Mouse (Mus musculus): Measurements from ENCODE around the gene Mllt10. TPM values are rescaled to one million over a fixed set of nuclear protein-coding genes. Genes with fewer than 3 reads are reported as not detected.

Gene Mllt10
- polyA plus RNA-seq, 1 experiment from 2014 or later, result 36.4 TPM

DNA sequence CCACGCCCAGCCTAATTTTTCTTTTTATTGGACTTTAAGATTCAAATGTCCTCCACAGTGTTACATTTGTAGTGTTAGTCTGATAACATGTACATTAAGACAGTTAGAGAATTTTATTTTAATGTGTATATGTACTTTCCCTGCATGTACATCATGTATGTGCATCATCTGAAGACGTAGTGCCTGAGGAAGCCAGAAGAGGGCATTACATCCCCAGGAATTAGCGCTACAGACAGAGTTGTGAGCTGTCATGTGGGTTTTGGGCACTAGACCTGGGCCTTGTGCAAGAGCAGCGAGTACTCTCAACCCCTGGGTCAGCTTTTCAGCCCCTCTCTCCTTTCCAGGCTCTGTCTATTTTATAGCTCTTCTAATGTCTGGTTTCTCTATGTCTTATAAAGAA lies 147.9 kb downstream of the Mllt10 start:
- 92% methylated on average over 4 of the region's 4 CpGs for WGBS (ENCODE audit: insufficient replicate concordance)
- no peak overlapping the region for H3K4me3 ChIP-seq (ENCODE audit: low read depth, low read length)
- no peak overlapping the region for H3K27ac ChIP-seq (ENCODE audit: low read depth, low read length)
- no peak overlapping the region for H3K9ac ChIP-seq (ENCODE audit: low read depth, low read length)
- ATAC-seq (replicated peaks; ENCODE audit: insufficient number of reproducible peaks, low FRiP score, low TSS enrichment), result no peak
- H3K27me3 ChIP-seq (ENCODE audit: control insufficient read depth, insufficient read depth, low read length), result no peaks in the 10 kb centered on the region
- no peaks in the 10 kb centered on the region for H3K4me1 ChIP-seq (ENCODE audit: control insufficient read depth, insufficient read depth, low read length)
- peaks cover 21% of the 10 kb centered on the region for H3K36me3 ChIP-seq (ENCODE audit: control insufficient read depth, insufficient read depth, low read length)
- no peak overlapping the region for H3K4me2 ChIP-seq
- no peaks in the 10 kb centered on the region for H3K9me3 ChIP-seq (replicated peaks; ENCODE audit: control insufficient read depth, low read length)

DNA sequence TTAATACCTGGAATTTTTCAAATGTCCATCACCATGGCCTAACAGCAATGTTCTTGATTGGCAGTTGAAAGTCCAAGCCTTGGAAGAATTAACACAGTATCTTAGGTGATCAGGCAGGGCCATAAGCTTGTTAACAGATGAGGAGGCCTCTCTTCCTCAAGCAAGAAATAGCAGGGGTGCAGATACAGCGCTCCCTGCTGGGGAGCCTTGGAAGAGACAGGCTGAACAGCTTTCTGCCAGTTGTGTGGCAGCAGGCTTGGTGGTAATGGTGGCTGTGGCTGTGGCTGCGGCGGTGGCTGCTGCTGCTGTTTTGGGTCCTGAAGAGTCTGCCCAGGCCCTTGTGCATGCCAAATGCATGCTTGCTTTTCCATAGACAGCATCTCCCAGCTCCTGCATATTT lies 150.1 kb downstream of the Mllt10 start:
- Histone ChIP-seq H3K9me3 (replicated peaks; ENCODE audit: control insufficient read depth, low read length) (no peaks in the 10 kb centered on the region), H3K9ac (ENCODE audit: low read depth, low read length) (no peak overlapping the region), H3K27me3 (ENCODE audit: control insufficient read depth, insufficient read depth, low read length) (no peaks in the 10 kb centered on the region), H3K27ac (ENCODE audit: low read depth, low read length) (no peak overlapping the region), H3K4me3 (ENCODE audit: low read depth, low read length) (no peak overlapping the region), H3K4me1 (ENCODE audit: control insufficient read depth, insufficient read depth, low read length) (no peaks in the 10 kb centered on the region), H3K4me2 (no peak overlapping the region), H3K36me3 (ENCODE audit: control insufficient read depth, insufficient read depth, low read length) (peaks cover 19% of the 10 kb centered on the region)
- no peak for ATAC-seq (replicated peaks; ENCODE audit: insufficient number of reproducible peaks, low FRiP score, low TSS enrichment)
- WGBS (ENCODE audit: insufficient replicate concordance), result 72% methylated on average over 3 of the region's 3 CpGs

DNA sequence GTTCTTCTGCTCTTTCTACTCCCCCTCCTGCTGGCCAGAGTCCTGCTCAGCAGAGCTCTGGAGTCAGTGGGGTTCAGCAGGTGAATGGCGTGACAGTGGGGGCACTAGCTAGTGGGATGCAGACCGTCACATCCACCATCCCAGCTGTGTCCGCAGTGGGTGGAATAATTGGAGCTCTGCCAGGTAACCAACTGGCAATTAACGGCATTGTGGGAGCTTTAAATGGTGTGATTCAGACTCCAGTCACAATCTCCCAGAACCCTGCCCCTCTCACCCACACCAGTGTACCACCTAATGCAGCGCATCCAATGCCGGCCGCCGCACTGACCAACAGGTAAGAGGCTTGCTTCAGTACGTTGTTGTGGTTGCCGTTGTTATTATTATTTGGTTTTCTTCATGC lies 151.8 kb downstream of the Mllt10 start:
- peaks cover 19% of the 10 kb centered on the region for H3K36me3 ChIP-seq (ENCODE audit: control insufficient read depth, insufficient read depth, low read length)

DNA sequence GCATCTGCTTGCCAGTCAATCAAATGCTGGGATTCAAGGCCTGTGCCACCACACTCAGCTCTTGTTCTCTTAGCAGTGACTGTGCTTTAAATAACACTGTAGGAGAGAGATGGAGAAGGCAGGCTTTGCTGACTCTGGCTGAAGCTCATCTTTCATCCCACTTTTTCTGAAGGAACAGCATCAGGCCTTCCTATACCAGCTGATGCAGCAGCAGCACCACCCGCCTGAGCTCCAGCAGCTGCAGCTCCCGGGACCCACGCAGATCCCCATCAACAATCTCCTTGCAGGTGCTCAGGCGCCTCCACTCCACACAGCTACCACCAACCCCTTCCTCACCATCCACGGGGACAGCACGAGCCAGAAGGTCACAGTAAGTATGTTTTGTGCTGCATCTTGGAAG lies 153.5 kb downstream of the Mllt10 start:
- H3K9ac ChIP-seq (ENCODE audit: low read depth, low read length), result no peak overlapping the region
- no peak overlapping the region for H3K4me3 ChIP-seq (ENCODE audit: low read depth, low read length)
- H3K27me3 ChIP-seq (ENCODE audit: control insufficient read depth, insufficient read depth, low read length), result no peaks in the 10 kb centered on the region
- no peak for ATAC-seq (replicated peaks; ENCODE audit: insufficient number of reproducible peaks, low FRiP score, low TSS enrichment)
- no peaks in the 10 kb centered on the region for H3K4me1 ChIP-seq (ENCODE audit: control insufficient read depth, insufficient read depth, low read length)
- H3K9me3 ChIP-seq (replicated peaks; ENCODE audit: control insufficient read depth, low read length), result no peaks in the 10 kb centered on the region
- H3K4me2 ChIP-seq, result no peak overlapping the region
- WGBS (ENCODE audit: insufficient replicate concordance), result 85% methylated on average over 6 of the region's 6 CpGs
- H3K36me3 ChIP-seq (ENCODE audit: control insufficient read depth, insufficient read depth, low read length), result peaks cover 24% of the 10 kb centered on the region
- H3K27ac ChIP-seq (ENCODE audit: low read depth, low read length), result no peak overlapping the region

More for the DNA sequence above, 151.8 kb downstream of the Mllt10 start:
- Histone ChIP-seq H3K9ac (ENCODE audit: low read depth, low read length) (no peak overlapping the region), H3K4me2 (no peak overlapping the region), H3K27ac (ENCODE audit: low read depth, low read length) (no peak overlapping the region), H3K9me3 (replicated peaks; ENCODE audit: control insufficient read depth, low read length) (no peaks in the 10 kb centered on the region), H3K4me3 (ENCODE audit: low read depth, low read length) (no peak overlapping the region), H3K27me3 (ENCODE audit: control insufficient read depth, insufficient read depth, low read length) (no peaks in the 10 kb centered on the region), H3K4me1 (ENCODE audit: control insufficient read depth, insufficient read depth, low read length) (no peaks in the 10 kb centered on the region)
- 89% methylated on average over 10 of the region's 10 CpGs for WGBS (ENCODE audit: insufficient replicate concordance)
- ATAC-seq (replicated peaks; ENCODE audit: insufficient number of reproducible peaks, low FRiP score, low TSS enrichment), result no peak

DNA sequence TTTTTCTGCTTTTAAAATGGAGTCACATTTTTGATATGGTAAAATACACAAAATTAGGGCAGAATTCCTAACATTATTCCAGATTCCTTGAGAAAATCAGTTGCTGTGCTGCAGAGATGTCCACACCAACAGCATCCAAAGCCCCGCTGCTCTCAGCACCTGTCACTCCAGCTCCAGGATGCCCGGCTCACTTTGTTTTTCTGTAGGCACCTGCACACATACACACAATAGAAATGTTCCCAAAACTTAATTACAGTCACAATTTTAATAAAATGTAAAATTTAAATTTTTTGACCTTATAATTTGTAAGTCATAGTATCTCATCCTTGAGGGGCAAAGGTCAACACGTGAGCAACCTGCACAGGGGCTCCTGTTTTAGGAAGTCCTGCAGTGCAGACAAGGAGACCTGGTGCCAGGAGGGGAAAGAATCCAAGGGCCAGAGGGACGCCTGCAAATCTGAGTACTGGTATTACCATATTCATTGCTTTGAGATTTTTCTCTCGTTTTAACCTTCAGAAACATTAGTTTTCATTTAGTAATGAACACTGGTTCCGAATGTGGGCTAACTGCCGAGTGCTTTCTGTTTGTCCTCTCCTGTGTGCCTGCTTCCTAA lies 154.3 kb downstream of the Mllt10 start:
- H3K27ac ChIP-seq (ENCODE audit: low read depth, low read length), result no peak overlapping the region
- no peak overlapping the region for H3K4me3 ChIP-seq (ENCODE audit: low read depth, low read length)
- no peak overlapping the region for H3K4me2 ChIP-seq
- peaks cover 24% of the 10 kb centered on the region for H3K36me3 ChIP-seq (ENCODE audit: control insufficient read depth, insufficient read depth, low read length)
- no peak for ATAC-seq (replicated peaks; ENCODE audit: insufficient number of reproducible peaks, low FRiP score, low TSS enrichment)
- H3K27me3 ChIP-seq (ENCODE audit: control insufficient read depth, insufficient read depth, low read length), result no peaks in the 10 kb centered on the region
- no peaks in the 10 kb centered on the region for H3K9me3 ChIP-seq (replicated peaks; ENCODE audit: control insufficient read depth, low read length)
- WGBS (ENCODE audit: insufficient replicate concordance), result 90% methylated on average over 7 of the region's 7 CpGs
- no peak overlapping the region for H3K9ac ChIP-seq (ENCODE audit: low read depth, low read length)
- no peaks in the 10 kb centered on the region for H3K4me1 ChIP-seq (ENCODE audit: control insufficient read depth, insufficient read depth, low read length)

DNA sequence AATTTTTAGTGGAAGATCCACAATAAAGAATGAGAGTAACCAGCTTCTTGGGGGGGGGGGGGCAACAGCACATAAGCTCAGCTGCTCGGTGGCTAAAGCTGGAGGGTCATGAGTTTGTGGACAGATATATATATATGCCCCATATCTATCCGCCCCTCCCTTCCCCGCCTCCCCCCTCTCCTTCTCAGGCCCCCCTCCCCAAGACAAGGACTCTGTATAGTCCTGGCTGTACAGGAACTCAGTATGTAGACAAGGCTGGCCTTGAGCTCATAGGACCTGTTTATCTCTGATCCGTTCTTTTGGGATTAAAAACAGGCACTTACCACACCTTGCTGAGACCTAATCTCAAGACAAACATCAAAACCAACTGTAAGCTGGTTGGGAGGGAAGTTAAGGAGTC lies 154.9 kb downstream of the Mllt10 start:
- WGBS (ENCODE audit: insufficient replicate concordance), result 81% methylated on average over 4 of the region's 4 CpGs
- no peaks in the 10 kb centered on the region for H3K9me3 ChIP-seq (replicated peaks; ENCODE audit: control insufficient read depth, low read length)
- no peak overlapping the region for H3K9ac ChIP-seq (ENCODE audit: low read depth, low read length)
- H3K27me3 ChIP-seq (ENCODE audit: control insufficient read depth, insufficient read depth, low read length), result no peaks in the 10 kb centered on the region
- no peaks in the 10 kb centered on the region for H3K4me1 ChIP-seq (ENCODE audit: control insufficient read depth, insufficient read depth, low read length)
- H3K4me2 ChIP-seq, result no peak overlapping the region
- H3K4me3 ChIP-seq (ENCODE audit: low read depth, low read length), result no peak overlapping the region
- H3K27ac ChIP-seq (ENCODE audit: low read depth, low read length), result no peak overlapping the region
- no peak for ATAC-seq (replicated peaks; ENCODE audit: insufficient number of reproducible peaks, low FRiP score, low TSS enrichment)
- H3K36me3 ChIP-seq (ENCODE audit: control insufficient read depth, insufficient read depth, low read length), result peaks cover 29% of the 10 kb centered on the region

DNA sequence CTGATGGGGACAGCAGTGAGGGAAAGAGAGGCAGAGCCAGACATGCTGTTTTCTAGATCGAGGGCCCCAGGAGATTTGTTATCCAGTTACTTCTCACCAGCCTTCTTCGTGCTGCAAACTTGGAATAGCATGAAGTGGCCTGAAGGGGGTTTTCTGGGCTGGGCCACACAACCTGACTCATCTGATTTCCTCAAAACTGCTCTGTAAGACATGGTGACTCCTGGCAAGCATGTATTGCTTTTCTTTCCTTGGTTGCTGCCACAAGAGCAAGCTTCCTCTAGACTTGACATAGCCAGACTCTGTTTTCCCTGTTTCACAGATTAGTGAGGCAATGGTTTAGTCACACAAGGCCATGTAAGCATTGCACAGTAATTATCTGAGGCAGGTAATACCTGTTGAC lies 159.0 kb downstream of the Mllt10 start:
- ATAC-seq (replicated peaks; ENCODE audit: insufficient number of reproducible peaks, low FRiP score, low TSS enrichment), result no peak
- Histone ChIP-seq H3K27ac (ENCODE audit: low read depth, low read length) (no peak overlapping the region), H3K9me3 (replicated peaks; ENCODE audit: control insufficient read depth, low read length) (no peaks in the 10 kb centered on the region), H3K36me3 (ENCODE audit: control insufficient read depth, insufficient read depth, low read length) (peaks cover 34% of the 10 kb centered on the region), H3K4me3 (ENCODE audit: low read depth, low read length) (no peak overlapping the region), H3K9ac (ENCODE audit: low read depth, low read length) (no peak overlapping the region), H3K4me1 (ENCODE audit: control insufficient read depth, insufficient read depth, low read length) (peaks cover 5% of the 10 kb centered on the region), H3K4me2 (no peak overlapping the region), H3K27me3 (ENCODE audit: control insufficient read depth, insufficient read depth, low read length) (no peaks in the 10 kb centered on the region)
- 72% methylated on average over 2 of the region's 2 CpGs for WGBS (ENCODE audit: insufficient replicate concordance)

DNA sequence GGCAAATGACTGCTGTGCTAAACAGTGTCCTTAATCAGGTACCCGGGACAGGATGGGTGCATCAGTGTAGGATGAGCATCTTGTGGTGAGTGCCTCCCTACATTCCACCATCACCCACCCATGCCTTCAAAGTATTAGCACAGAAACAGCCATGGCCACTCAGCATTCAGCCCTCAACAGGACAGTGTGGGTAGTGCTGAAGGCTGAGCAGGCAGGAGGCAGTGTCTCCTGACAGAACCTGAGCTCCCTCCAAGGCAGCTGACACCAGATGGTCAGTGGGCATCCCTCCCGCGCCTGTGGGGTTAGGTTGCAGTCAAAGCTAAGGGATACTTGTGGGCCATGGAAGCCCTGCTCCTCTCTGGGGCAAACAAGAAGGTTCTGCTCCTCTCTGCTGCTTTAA lies 162.8 kb downstream of the Mllt10 start:
- no peak overlapping the region for H3K4me3 ChIP-seq (ENCODE audit: low read depth, low read length)
- peaks cover 10% of the 10 kb centered on the region for H3K4me1 ChIP-seq (ENCODE audit: control insufficient read depth, insufficient read depth, low read length)
- no peak overlapping the region for H3K9ac ChIP-seq (ENCODE audit: low read depth, low read length)
- ATAC-seq (replicated peaks; ENCODE audit: insufficient number of reproducible peaks, low FRiP score, low TSS enrichment), result 0 out of 2 replicates have a peak, but pooled peaks have one; percentile 19
- no peaks in the 10 kb centered on the region for H3K9me3 ChIP-seq (replicated peaks; ENCODE audit: control insufficient read depth, low read length)
- 75% methylated on average over 3 of the region's 3 CpGs for WGBS (ENCODE audit: insufficient replicate concordance)
- no peak overlapping the region for H3K4me2 ChIP-seq
- peaks cover 27% of the 10 kb centered on the region for H3K36me3 ChIP-seq (ENCODE audit: control insufficient read depth, insufficient read depth, low read length)
- no peak overlapping the region for H3K27ac ChIP-seq (ENCODE audit: low read depth, low read length)
- no peaks in the 10 kb centered on the region for H3K27me3 ChIP-seq (ENCODE audit: control insufficient read depth, insufficient read depth, low read length)

DNA sequence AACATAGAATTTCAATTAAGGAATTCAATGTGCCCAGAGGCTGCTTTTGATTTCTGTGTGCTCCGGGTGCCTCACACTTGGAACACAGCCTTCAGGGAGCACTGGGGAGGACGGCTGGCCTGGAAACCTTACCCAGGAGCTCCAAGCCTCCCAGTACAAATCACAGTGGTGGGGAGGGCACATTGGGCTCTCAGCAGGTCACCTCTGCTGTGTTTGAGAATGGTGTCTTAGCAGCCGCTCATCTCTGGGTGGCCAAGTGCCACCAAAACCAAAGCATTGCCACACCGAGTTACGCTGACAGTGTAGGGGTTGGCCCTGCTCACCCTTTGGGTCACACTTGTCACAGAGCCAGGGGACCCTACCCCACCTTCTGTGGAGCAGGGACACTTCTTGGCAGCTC lies 163.5 kb downstream of the Mllt10 start:
- 82% methylated on average over 5 of the region's 5 CpGs for WGBS (ENCODE audit: insufficient replicate concordance)
- Histone ChIP-seq H3K9me3 (replicated peaks; ENCODE audit: control insufficient read depth, low read length) (no peaks in the 10 kb centered on the region), H3K36me3 (ENCODE audit: control insufficient read depth, insufficient read depth, low read length) (peaks cover 23% of the 10 kb centered on the region), H3K4me2 (no peak overlapping the region), H3K4me3 (ENCODE audit: low read depth, low read length) (no peak overlapping the region), H3K4me1 (ENCODE audit: control insufficient read depth, insufficient read depth, low read length) (peaks cover 10% of the 10 kb centered on the region), H3K9ac (ENCODE audit: low read depth, low read length) (no peak overlapping the region), H3K27ac (ENCODE audit: low read depth, low read length) (no peak overlapping the region), H3K27me3 (ENCODE audit: control insufficient read depth, insufficient read depth, low read length) (no peaks in the 10 kb centered on the region)
- ATAC-seq (replicated peaks; ENCODE audit: insufficient number of reproducible peaks, low FRiP score, low TSS enrichment), result no peak

Data from heart, embryonic 11.5 days (tissue).